Mouse (Mus musculus): ENCODE results near the gene Ankrd40.

Ankrd40 gene

GRCm38 (mm10) chr11:94327693-94328643, at the start of gene Ankrd40:
Gene Ankrd40, plus strand, starts transcription at chr11:94328001.
- in situ Hi-C loops (cut with MboI; ENCODE audit: unreplicated experiment in 2 of 2): no loop called here

- in situ Hi-C loops (cut with MboI; ENCODE audit: unreplicated experiment in 2 of 2): no loop called here
Observed at GRCm38 (mm10) chr11:94281199-94282181, 46.3 kb upstream of the Ankrd40 start, which contains the start of gene Gm21885. Gene Gm21885, plus strand, starts transcription at chr11:94281873.

- in situ Hi-C loops (cut with MboI; ENCODE audit: unreplicated experiment in 2 of 2): no loop called here
Observed at GRCm38 (mm10) chr11:94282291-94282690, 45.5 kb upstream of the Ankrd40 start.

- in situ Hi-C loops (cut with MboI; ENCODE audit: unreplicated experiment in 2 of 2): no loop called here
Observed at GRCm38 (mm10) chr11:94283536-94284099, 44.2 kb upstream of the Ankrd40 start.

- in situ Hi-C loops (cut with MboI; ENCODE audit: unreplicated experiment in 2 of 2): no loop called here
Observed at GRCm38 (mm10) chr11:94285886-94286574, 41.8 kb upstream of the Ankrd40 start.

GRCm38 (mm10) chr11:94287105-94287504, 40.7 kb upstream of the Ankrd40 start:
- in situ Hi-C loops (cut with MboI; ENCODE audit: unreplicated experiment in 2 of 2): no loop called here

- in situ Hi-C loops (cut with MboI; ENCODE audit: unreplicated experiment in 2 of 2): no loop called here
Observed at GRCm38 (mm10) chr11:94290062-94290740, 37.6 kb upstream of the Ankrd40 start.

DNA sequence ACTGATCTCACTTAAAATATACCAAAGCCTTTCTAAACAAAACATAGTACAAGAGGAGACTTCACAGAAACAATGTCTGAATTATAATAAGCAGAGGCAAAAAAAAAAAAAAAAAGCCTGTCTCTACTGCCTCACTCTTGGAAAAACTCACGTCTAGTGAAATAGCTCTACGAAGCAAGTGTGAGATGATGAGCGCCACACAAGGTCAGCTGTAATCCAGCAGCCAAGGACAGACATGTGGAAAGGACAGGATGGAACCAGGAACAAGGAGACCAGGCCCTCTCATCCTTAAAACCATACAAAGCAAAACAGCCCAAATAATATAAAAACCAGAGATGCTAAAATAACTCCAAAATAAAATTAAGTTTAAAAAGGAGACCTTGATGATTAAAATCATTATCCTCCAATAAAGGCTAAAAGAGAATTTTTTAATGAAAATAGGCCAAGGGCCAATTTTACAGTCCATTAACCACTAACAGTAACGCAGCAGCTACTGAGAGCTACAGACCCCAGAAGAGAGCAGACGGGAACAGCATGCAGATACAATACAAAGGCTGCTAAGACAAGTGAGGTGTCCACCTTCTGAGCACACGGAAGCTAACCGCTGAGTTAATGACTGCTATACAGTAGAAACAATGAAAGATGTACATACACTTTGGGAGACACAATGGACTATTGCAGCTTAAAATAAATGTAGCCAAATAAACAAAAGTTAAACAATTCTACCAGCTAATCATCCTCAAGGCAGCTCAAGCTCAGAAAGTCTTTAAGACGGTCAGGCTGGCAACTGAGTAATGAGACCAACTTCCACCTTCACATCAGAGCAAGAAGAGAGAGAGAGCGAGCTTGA, 32.6 kb upstream of the Ankrd40 start:
- in situ Hi-C loops (cut with MboI; ENCODE audit: unreplicated experiment in 2 of 2): loop anchor here in 1 of 2 experiments (5.0 kb wide), 1 partner anchor 373 kb away; no protein-coding TSS in a partner anchor

DNA sequence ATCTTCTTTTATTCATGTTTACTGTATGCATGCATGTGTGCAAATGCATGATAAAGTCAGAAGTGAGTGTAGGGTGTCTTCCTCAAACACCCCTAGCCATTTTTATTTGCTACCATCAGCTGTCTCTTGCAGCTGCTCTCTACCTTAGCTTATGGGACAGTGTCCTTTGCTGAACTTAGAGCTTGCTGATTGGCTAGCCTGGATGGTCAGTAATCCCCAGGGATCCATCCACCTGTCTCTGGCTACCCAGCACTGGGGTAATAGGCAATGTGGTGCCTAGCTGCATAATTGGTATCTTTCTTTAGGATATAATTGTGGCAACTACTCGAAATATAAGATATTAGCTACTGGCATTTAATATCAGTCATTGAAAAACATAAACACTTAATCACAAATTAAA, 15.1 kb upstream of the Ankrd40 start:
- in situ Hi-C loops (cut with MboI; ENCODE audit: unreplicated experiment in 2 of 2): loop anchor here in 1 of 2 experiments (25.0 kb wide), 1 partner anchor 350 kb away; the partner anchor contains the start of genes Gm20390, Nme1 and Nme2

DNA sequence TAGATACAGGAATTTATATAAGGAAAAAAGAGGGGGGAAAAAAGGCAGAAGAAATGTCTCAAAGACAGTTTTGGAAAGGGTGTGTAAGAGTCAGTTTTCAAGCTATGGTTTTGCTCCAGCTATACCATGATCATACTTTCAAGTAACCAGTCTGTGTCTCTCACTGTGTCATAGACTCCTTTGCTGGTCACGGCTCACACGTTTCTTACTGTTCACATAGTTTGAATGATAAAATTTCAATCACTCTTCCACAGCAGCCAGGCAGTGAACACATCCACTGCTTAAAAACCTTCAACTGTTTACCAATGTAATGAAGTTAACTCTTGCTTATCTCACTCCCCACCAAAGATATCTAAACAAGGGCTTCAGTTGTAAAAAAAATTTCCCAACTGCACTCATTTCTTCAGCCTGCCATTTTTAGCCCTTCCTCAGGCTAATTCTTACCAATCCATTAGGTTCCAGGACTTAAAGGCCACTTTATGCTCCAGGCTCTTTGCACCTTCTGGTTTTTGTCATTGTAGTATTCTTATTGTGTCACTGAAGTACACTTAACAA, 13.6 kb upstream of the Ankrd40 start:
- in situ Hi-C loops (cut with MboI; ENCODE audit: unreplicated experiment in 2 of 2): loop anchor here in 1 of 2 experiments (25.0 kb wide), 1 partner anchor 352 kb away; the partner anchor contains the start of genes Gm20390, Nme1 and Nme2

DNA sequence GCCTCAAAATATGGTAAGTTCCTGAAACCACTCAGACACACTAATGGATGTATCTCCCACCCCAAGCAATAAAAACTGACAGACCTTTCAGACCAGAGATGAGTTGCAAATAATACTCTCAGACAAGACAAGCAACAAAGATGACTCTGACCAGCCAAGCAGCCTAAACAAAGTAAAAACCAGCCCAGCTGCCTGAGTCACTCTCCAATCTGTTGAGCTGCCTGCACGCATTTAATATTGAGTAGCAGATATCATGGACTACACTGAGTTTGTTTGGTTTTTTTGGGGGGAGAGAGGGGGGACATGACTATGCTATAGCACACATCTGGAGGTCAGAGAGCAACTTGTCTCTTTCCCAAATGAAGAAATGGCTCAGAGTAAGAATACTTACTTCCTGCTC, 12.5 kb upstream of the Ankrd40 start:
- in situ Hi-C loops (cut with MboI; ENCODE audit: unreplicated experiment in 2 of 2): loop anchor here in 1 of 2 experiments (25.0 kb wide), 1 partner anchor 353 kb away; the partner anchor contains the start of genes Gm20390, Nme1 and Nme2

- in situ Hi-C loops (cut with MboI; ENCODE audit: unreplicated experiment in 2 of 2): loop anchor here in 1 of 2 experiments (25.0 kb wide), 1 partner anchor 354 kb away; the partner anchor contains the start of genes Gm20390, Nme1 and Nme2
Observed at GRCm38 (mm10) chr11:94316528-94316927, 11.3 kb upstream of the Ankrd40 start.

DNA sequence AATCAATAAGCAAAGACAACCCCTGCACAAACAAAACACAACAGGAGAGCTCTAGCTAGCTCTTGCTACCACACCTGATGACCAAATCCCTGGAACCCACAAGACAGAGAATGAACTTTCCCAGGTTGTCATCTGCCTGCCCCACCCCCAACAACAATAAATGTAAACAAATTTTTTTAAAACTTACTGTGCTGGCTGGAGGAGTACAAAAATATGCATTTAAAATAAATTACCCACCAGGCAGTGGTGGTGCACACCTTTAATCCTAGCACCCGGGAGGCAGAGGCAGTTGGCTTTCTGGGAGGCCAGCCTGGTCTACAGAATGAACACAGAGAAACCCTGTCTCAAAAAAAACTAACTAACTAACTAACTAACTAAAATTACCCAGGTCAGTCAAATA, 10.8 kb upstream of the Ankrd40 start:
- in situ Hi-C loops (cut with MboI; ENCODE audit: unreplicated experiment in 2 of 2): loop anchor here in 1 of 2 experiments (25.0 kb wide), 1 partner anchor 355 kb away; the partner anchor contains the start of genes Gm20390, Nme1 and Nme2

- in situ Hi-C loops (cut with MboI; ENCODE audit: unreplicated experiment in 2 of 2): loop anchor here in 1 of 2 experiments (25.0 kb wide), 1 partner anchor 355 kb away; the partner anchor contains the start of genes Gm20390, Nme1 and Nme2
Observed at GRCm38 (mm10) chr11:94317515-94317914, 10.3 kb upstream of the Ankrd40 start.

DNA sequence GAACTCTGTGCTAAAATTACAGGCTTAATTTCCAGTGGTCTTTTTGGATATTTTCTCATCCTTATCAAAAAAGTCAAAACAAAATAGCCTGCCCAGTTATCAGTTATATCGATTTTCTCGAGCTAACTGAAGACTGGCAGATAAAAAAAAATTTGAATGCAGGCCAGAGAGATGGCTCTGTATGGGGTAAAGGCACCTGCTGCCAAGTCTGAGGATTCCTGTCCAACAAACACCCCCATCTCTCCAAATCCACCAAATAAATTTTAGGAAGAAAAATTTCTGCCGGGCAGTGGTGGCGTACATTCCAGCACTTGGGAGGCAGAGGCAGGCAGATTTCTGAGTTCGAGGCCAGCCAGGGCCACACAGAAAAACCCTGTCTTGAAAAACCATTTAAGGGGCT, 9.7 kb upstream of the Ankrd40 start:
- in situ Hi-C loops (cut with MboI; ENCODE audit: unreplicated experiment in 2 of 2): loop anchor here in 1 of 2 experiments (25.0 kb wide), 1 partner anchor 356 kb away; the partner anchor contains the start of genes Gm20390, Nme1 and Nme2

DNA sequence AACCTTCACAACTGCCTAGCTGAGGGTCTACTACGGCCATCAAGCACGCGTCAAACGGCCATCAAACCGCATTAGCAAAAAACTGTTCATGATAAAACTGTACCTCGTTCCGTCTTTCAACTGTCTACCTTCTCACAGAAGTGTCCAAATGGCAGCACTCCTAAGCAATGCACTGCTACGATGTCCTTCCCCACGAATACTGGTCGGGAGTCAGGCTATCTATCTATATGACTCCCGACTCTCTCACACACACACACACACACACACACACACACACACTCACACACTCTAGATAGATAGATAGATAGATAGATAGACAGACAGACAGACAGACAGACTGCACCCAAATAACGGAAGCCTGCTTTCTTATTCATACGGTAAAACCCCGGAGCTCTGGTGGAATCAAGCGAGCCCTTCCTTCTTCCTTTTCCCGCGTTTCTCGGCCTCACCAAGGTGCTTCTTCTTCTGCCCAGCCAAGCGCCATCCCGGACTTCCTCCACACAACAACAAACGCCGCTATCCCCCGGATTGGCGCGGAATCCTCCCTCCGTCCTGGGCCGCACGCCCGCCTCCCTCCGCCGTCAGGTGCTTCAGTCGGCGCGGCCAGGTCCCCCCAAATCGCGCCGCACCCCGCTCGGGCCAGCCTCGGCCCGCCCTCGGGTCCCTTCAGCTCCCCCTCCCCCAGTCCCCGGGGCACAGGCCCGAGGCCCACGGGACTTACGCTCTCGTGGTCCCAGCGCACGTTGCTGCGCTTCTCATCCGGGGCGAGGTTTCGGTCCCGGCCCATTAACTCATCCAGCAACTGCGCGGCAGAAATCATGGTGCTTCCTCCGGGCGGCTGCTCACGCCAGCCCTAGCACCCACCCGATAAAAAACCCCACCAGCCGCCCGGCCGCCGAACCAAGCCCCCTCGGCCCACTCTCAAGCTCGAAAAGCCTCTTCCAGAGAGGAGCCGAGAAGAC, 6.6 kb upstream of the Ankrd40 start:
- in situ Hi-C loops (cut with MboI; ENCODE audit: unreplicated experiment in 2 of 2): loop anchor here in 1 of 2 experiments (25.0 kb wide), 1 partner anchor 359 kb away; the partner anchor contains the start of genes Gm20390, Nme1 and Nme2
